Mouse (Mus musculus): ENCODE results near the gene Gm17455.

The Gm17455 gene

GRCm38 (mm10) chr10:60422756-60423155 is 23.2 kb downstream of the Gm17455 start:
- DNase-seq (ENCODE audit: low read depth) = no peak

- no peak for DNase-seq (ENCODE audit: low read depth)
Measured at GRCm38 (mm10) chr10:60430001-60430400, 30.5 kb downstream of the Gm17455 start.

- no peak for DNase-seq (ENCODE audit: low read depth)
Measured at GRCm38 (mm10) chr10:60430591-60430990, 31.1 kb downstream of the Gm17455 start.

- no peak for DNase-seq (ENCODE audit: low read depth)
Measured at GRCm38 (mm10) chr10:60432679-60433078, 33.2 kb downstream of the Gm17455 start.

- DNase-seq (ENCODE audit: low read depth) = no peak
Measured at GRCm38 (mm10) chr10:60442321-60442720, 42.8 kb downstream of the Gm17455 start.

- no peak for DNase-seq (ENCODE audit: low read depth)
Measured at GRCm38 (mm10) chr10:60443078-60443477, 43.6 kb downstream of the Gm17455 start.

- no peak for DNase-seq (ENCODE audit: low read depth)
Measured at GRCm38 (mm10) chr10:60445031-60445593, 45.6 kb downstream of the Gm17455 start.

GRCm38 (mm10) chr10:60447186-60447585 is 47.7 kb downstream of the Gm17455 start:
- no peak for DNase-seq (ENCODE audit: low read depth)

Measured in c-Kit-positive CD71-positive TER-119-negative erythroid progenitor cells, embryonic 14.5 days (primary cell).